Mouse (Mus musculus) limb, embryonic 13.5 days (tissue): ENCODE data around the gene Cd101. TPM values are rescaled to one million over a fixed set of nuclear protein-coding genes. Genes with fewer than 3 reads are reported as not detected.

ENCODE experiments used
- ATAC-seq: fragments of 200-750 bp; cut with Nextera tagmentation; 2 replicates; pipeline ENCODE4 v1.8.0; 2017; ENCODE audit warnings: low read depth, moderate number of reproducible peaks, moderate TSS enrichment; ENCODE audit not compliant: low FRiP score
- H3K27ac ChIP-seq: fragments of 300-500 bp; sonication (generic); 2 replicates; pipeline ENCODE4 v1.5.1; 2015; ENCODE audit warnings: inconsistent platforms, mild to moderate bottlenecking, moderate library complexity
- H3K27me3 ChIP-seq: fragments of 300-500 bp; sonication (generic); 2 replicates; pipeline ENCODE4 v1.6.1; 2015; ENCODE audit warnings: mild to moderate bottlenecking, inconsistent platforms
- H3K36me3 ChIP-seq: fragments of 300-500 bp; sonication (generic); 2 replicates; pipeline ENCODE4 v1.6.1; 2015; ENCODE audit warnings: inconsistent platforms, mild to moderate bottlenecking, moderate library complexity
- H3K4me1 ChIP-seq: fragments of 300-500 bp; sonication (generic); 2 replicates; pipeline ENCODE4 v1.6.1; 2015; ENCODE audit warnings: inconsistent platforms
- H3K4me2 ChIP-seq: fragments of 300-500 bp; sonication (generic); replicated peaks from 2 replicates; pipeline ENCODE4 v1.6.1; 2015; ENCODE audit warnings: inconsistent platforms, mild to moderate bottlenecking, moderate library complexity
- H3K4me3 ChIP-seq: fragments of 300-500 bp; sonication (generic); 2 replicates; pipeline ENCODE4 v1.5.1; 2015; ENCODE audit warnings: moderate library complexity, mild to moderate bottlenecking, inconsistent platforms
- H3K9ac ChIP-seq: fragments of 300-500 bp; sonication (generic); 2 replicates; pipeline ENCODE4 v1.6.1; 2015; ENCODE audit warnings: mild to moderate bottlenecking, inconsistent platforms
- H3K9me3 ChIP-seq: fragments of 300-500 bp; sonication (generic); 2 replicates; pipeline ENCODE4 v1.6.1; 2016; ENCODE audit warnings: inconsistent platforms
- WGBS: fragments of 180-500 bp; shearing (Covaris S2); methylation state at CpG from one replicate; pipeline ENCODE4 v1.1.7; 2015; 5-methylcytosine and 5-hydroxymethylcytosine counted together
- polyA plus RNA-seq: library from polyadenylated mRNA; unstranded; fragments of >200 nt; fragmentation: Nextera tagmentation; extraction: Ambion mirVana; gene quantifications from 2 replicates; pipeline ENCODE4 v1.2.1, GENCODE M21; 2015

Cd101 gene
- polyA plus RNA-seq, 1 experiment from 2014 or later, result 0.11 TPM

DNA sequence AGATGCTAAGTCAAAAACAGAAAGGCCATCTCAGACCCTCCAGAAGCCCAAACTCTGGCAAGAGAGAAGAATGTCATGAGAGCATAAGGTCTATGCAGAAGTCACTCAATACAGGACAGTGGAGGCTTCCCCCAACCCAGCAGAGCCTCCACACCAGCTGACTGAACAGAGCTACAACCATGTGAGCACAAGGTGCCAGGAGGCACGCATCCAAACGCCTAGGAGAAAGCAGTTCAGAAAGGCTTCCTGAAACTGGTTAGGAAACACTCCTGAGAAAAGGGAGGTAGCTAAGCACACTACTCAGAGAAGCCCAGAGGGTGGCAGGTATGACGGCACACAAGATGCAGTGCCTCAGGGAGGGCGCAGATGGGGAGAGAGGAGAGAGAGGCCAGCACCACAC lies 77.8 kb downstream of the Cd101 start:
- ATAC-seq, result no peak
- Histone ChIP-seq H3K9ac (no peak overlapping the region), H3K4me3 (no peak overlapping the region), H3K36me3 (peaks cover 92% of the 10 kb centered on the region), H3K4me2 (no peak overlapping the region), H3K27me3 (no peaks in the 10 kb centered on the region), H3K4me1 (no peaks in the 10 kb centered on the region), H3K9me3 (no peaks in the 10 kb centered on the region), H3K27ac (no peak overlapping the region)
- 94% methylated on average over 4 of the region's 4 CpGs for WGBS

DNA sequence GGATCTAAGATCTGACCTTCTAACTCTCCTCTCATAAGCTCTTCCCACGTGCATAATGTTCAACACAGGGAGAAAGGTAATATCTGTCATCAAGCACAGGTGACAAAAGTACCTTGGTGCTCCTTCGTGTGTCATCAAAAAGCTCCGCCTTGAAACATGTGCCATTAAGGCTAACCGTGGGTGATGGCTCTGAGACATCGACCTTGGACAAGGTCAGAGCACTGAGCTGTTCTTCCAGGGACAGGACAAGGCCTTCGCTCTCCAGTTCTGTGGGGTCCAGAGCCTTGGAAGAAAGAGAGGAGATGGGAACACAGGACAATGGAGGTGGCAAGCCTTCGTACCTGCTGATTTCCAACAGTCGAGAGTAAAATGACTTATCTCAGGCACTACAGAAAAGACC lies 82.1 kb downstream of the Cd101 start:
- Histone ChIP-seq H3K36me3 (peaks cover 92% of the 10 kb centered on the region), H3K9me3 (no peaks in the 10 kb centered on the region), H3K4me3 (no peak overlapping the region), H3K4me1 (no peaks in the 10 kb centered on the region), H3K27me3 (no peaks in the 10 kb centered on the region), H3K9ac (no peak overlapping the region), H3K4me2 (no peak overlapping the region), H3K27ac (no peak overlapping the region)
- WGBS, result 92% methylated on average over 8 of the region's 8 CpGs
- ATAC-seq, result no peak

Other genes starting within 250 kb of the Cd101 start
- 0.06 and 0.11 TPM in 2 replicates for gene Vtcn1, start 204.1 kb downstream of the Cd101 start, polyA plus RNA-seq
- gene Trim45, start 107.4 kb downstream of the Cd101 start, polyA plus RNA-seq, result 6.9 and 7.3 TPM in 2 replicates
- 16.8 and 17.5 TPM in 2 replicates for gene Ttf2, start 59.9 kb downstream of the Cd101 start, polyA plus RNA-seq
- 6.6 and 6.7 TPM in 2 replicates for gene Ptgfrn, start 80.7 kb upstream of the Cd101 start, polyA plus RNA-seq